Mouse (Mus musculus): ENCODE data around the gene Dchs2.

GRCm38 (mm10) chr3:83222125-83222524 is 94.4 kb downstream of the Dchs2 start:
- TF ChIP-seq CTCF (IDR thresholded peaks at IDR 0.05; ENCODE audit: low read depth) (peak; percentile 52), EP300 (IDR thresholded peaks at IDR 0.05; ENCODE audit: low read depth) (no peak)

Data from heart, postnatal 0 days (tissue).